ENCODE assay signal across 25 mouse cellular contexts in genomic region chr12:76948185-76948584, GRCm38 (mm10). TPM values are rescaled to one million over a fixed set of nuclear protein-coding genes. Genes with fewer than 3 reads are reported as not detected.
DNase-seq lines count a peak whose midpoint lies in the region; ATAC-seq and TF ChIP-seq lines count a peak whose summit lies in the region.
"Had no signal": no experiment of that assay in that cellular context is flagged by ENCODE, and none has a peak within 500 bp of the region (broad histone marks: within the 10 kb centered on the region; RNA-seq: fewer than 3 reads in every experiment).

No protein-coding gene starts in this region.

- no peak overlapping the region for H3K4me2 ChIP-seq in liver, embryonic 12.5 days
- H3K4me2 ChIP-seq in liver, embryonic 11.5 days = no peak overlapping the region
- no peak overlapping the region for H3K4me2 ChIP-seq in liver, postnatal 0 days (ENCODE audit: low read depth, low read length)
- H3K4me2 ChIP-seq: embryonic facial prominence, embryonic 12.5 days; embryonic facial prominence, embryonic 15.5 days; heart, embryonic 11.5 days; heart, embryonic 15.5 days; hindbrain, embryonic 13.5 days had no signal

- 77% methylated on average over 2 of the region's 2 CpGs for WGBS in liver, embryonic 12.5 days (ENCODE audit: insufficient replicate concordance)
- 85% methylated on average over 2 of the region's 2 CpGs for WGBS in liver, embryonic 11.5 days
- WGBS in liver, postnatal 0 days (ENCODE audit: insufficient replicate concordance) = 87% methylated on average over 2 of the region's 2 CpGs

- peaks cover 37% of the 10 kb centered on the region for H3K4me1 ChIP-seq in liver, embryonic 12.5 days
- H3K4me1 ChIP-seq in liver, embryonic 11.5 days (replicated peaks; ENCODE audit: control insufficient read depth, insufficient read depth, low read length) = peaks cover 11% of the 10 kb centered on the region
- H3K4me1 ChIP-seq in liver, postnatal 0 days (ENCODE audit: insufficient read depth) = peaks cover 17% of the 10 kb centered on the region
- H3K4me1 ChIP-seq: embryonic facial prominence, embryonic 12.5 days; embryonic facial prominence, embryonic 15.5 days; heart, embryonic 15.5 days; hindbrain, embryonic 10.5 days; hindbrain, embryonic 13.5 days had no signal

- H3K27ac ChIP-seq in liver, embryonic 12.5 days = peak overlapping the region; percentile 58; the same call in 1 of the 2 replicates
- no peak overlapping the region for H3K27ac ChIP-seq in liver, embryonic 11.5 days (ENCODE audit: low read depth, low read length)
- H3K27ac ChIP-seq in liver, postnatal 0 days (ENCODE audit: low read depth) = 0 out of 2 replicates have a peak overlapping the region, but pooled peaks have one; percentile 2
- H3K27ac ChIP-seq: embryonic facial prominence, embryonic 12.5 days; embryonic facial prominence, embryonic 15.5 days; heart, embryonic 15.5 days; hindbrain, embryonic 10.5 days; hindbrain, embryonic 13.5 days had no signal

- ATAC-seq in liver, embryonic 12.5 days = no peak
- ATAC-seq in liver, embryonic 11.5 days (replicated peaks; ENCODE audit: low FRiP score) = no peak
- ATAC-seq in liver, postnatal 0 days = no peak
- ATAC-seq: CD4-positive, CD25-positive, alpha-beta regulatory T cell, adult 4 months; forebrain, embryonic 14.5 days; forebrain, postnatal 0 days; hindbrain, embryonic 16.5 days had no signal

- no peaks in the 10 kb centered on the region for H3K27me3 ChIP-seq in liver, embryonic 12.5 days (replicated peaks)
- no peaks in the 10 kb centered on the region for H3K27me3 ChIP-seq in liver, embryonic 11.5 days (replicated peaks; ENCODE audit: control insufficient read depth, insufficient read depth, low read length)
- H3K27me3 ChIP-seq in liver, postnatal 0 days (ENCODE audit: insufficient read depth, low read length) = no peaks in the 10 kb centered on the region
- H3K27me3 ChIP-seq: embryonic facial prominence, embryonic 12.5 days; embryonic facial prominence, embryonic 15.5 days; heart, embryonic 15.5 days; hindbrain, embryonic 13.5 days had no signal

- no peak overlapping the region for H3K4me3 ChIP-seq in liver, embryonic 12.5 days
- no peak overlapping the region for H3K4me3 ChIP-seq in liver, embryonic 11.5 days (ENCODE audit: low read depth, low read length)
- no peak overlapping the region for H3K4me3 ChIP-seq in liver, postnatal 0 days (ENCODE audit: low read depth, low read length)
- H3K4me3 ChIP-seq: embryonic facial prominence, embryonic 12.5 days; embryonic facial prominence, embryonic 15.5 days; heart, embryonic 15.5 days; hindbrain, embryonic 10.5 days; hindbrain, embryonic 13.5 days had no signal

- TF ChIP-seq CTCF in liver, postnatal 0 days (IDR thresholded peaks at IDR 0.05; ENCODE audit: low read depth) = no peak

- no peak overlapping the region for H3K9ac ChIP-seq in liver, embryonic 12.5 days
- H3K9ac ChIP-seq in liver, embryonic 11.5 days (ENCODE audit: low read depth, low read length) = no peak overlapping the region
- H3K9ac ChIP-seq in liver, postnatal 0 days (replicated peaks) = no peak overlapping the region; the same call in 1 of the 2 replicates
- H3K9ac ChIP-seq: embryonic facial prominence, embryonic 12.5 days; embryonic facial prominence, embryonic 15.5 days; forebrain, postnatal 0 days; heart, embryonic 15.5 days; hindbrain, embryonic 13.5 days had no signal

- peaks cover 99% of the 10 kb centered on the region for H3K36me3 ChIP-seq in liver, embryonic 12.5 days
- peaks cover 45% of the 10 kb centered on the region for H3K36me3 ChIP-seq in liver, embryonic 11.5 days (ENCODE audit: control insufficient read depth, insufficient read depth, low read length)
- H3K36me3 ChIP-seq in liver, postnatal 0 days (replicated peaks; ENCODE audit: insufficient read depth, low read length) = peaks cover 88% of the 10 kb centered on the region

- TF ChIP-seq EP300 in liver, postnatal 0 days (IDR thresholded peaks at IDR 0.05; ENCODE audit: low read depth) = no peak

- H3K9me3 ChIP-seq in liver, embryonic 12.5 days (replicated peaks) = no peaks in the 10 kb centered on the region
- no peaks in the 10 kb centered on the region for H3K9me3 ChIP-seq in liver, embryonic 11.5 days (ENCODE audit: control insufficient read depth, low read length)
- no peaks in the 10 kb centered on the region for H3K9me3 ChIP-seq in liver, postnatal 0 days (ENCODE audit: low read length)
- H3K9me3 ChIP-seq: embryonic facial prominence, embryonic 12.5 days; embryonic facial prominence, embryonic 15.5 days; heart, embryonic 15.5 days; hindbrain, embryonic 10.5 days; hindbrain, embryonic 13.5 days had no signal

- no peak for DNase-seq in liver, embryonic 11.5 days (ENCODE audit: low spot score)
- peak; percentile 24 for DNase-seq in lung, postnatal 36 days
- no peak for DNase-seq in lung, postnatal 14 days
- no peak for DNase-seq in liver, postnatal 0 days
- DNase-seq in spleen, postnatal 36 days (ENCODE audit: low spot score in 2 of 2) = no peak
- DNase-seq: adrenal gland, adult 2 months; adrenal gland, postnatal 14 days; cerebellum, adult 11 months; cerebellum, adult 2 months; cerebellum, adult 9-11 months; forebrain, postnatal 0 days; gastrocnemius, postnatal 36 days; heart, adult 11 months; heart, postnatal 10 days; heart, postnatal 36 days had no signal

RNA-seq across cellular contexts. Expression of gene Max, which starts 13.8 kb away (rescaled TPM):
- 10.7 and 12.6 TPM in 2 replicates for polyA plus RNA-seq in liver, embryonic 12.5 days (2016; fragmentation: Nextera tagmentation; extraction: Ambion mirVana)
- 17.8 and 21.9 TPM in 2 replicates for polyA plus RNA-seq in liver, embryonic 11.5 days (2014; fragmentation: Nextera tagmentation; extraction: Ambion mirVana)
- 6.3 and 7.1 TPM in 2 replicates for polyA plus RNA-seq in liver, postnatal 0 days (2015; fragmentation: Nextera tagmentation; extraction: Ambion mirVana)
